Mouse (Mus musculus) MEL (cell line): ENCODE data around the gene Zfp81. TPM values are rescaled to one million over a fixed set of nuclear protein-coding genes. Genes with fewer than 3 reads are reported as not detected.

ENCODE experiments used
- DNase-seq: peaks from one replicate; pipeline ENCODE4 v3.0.0; 2011; ENCODE audit warnings: low read depth, low spot score
- H3K27ac ChIP-seq: 2 replicates; pipeline ENCODE4 v1.5.1; 2012; ENCODE audit warnings: low read depth, mild to moderate bottlenecking, control low read depth, low read length, moderate library complexity; ENCODE audit not compliant: control insufficient read depth
- H3K27me3 ChIP-seq, 2 experiments: fragments of 150-350 bp in 1 of 2; sonication (generic) in 1 of 2; 2 replicates each; pipeline ENCODE4 v1.6.1; 2012; ENCODE audit warnings: low read length in 2 of 2, mild to moderate bottlenecking in 2 of 2, improper control_type of control experiment in 1 of 2, moderate library complexity in 1 of 2; ENCODE audit not compliant: insufficient read depth in 2 of 2, control insufficient read depth in 1 of 2
- H3K36me3 ChIP-seq, 2 experiments: 2 replicates each; pipeline ENCODE4 v1.6.1; 2012 to 2014; ENCODE audit warnings: low read length in 2 of 2, improper control_type of control experiment in 1 of 2, inconsistent platforms in 1 of 2, mild to moderate bottlenecking in 1 of 2; ENCODE audit not compliant: insufficient read depth in 2 of 2, control insufficient read depth in 1 of 2
- H3K4me1 ChIP-seq, 2 experiments: fragments of 150-350 bp in 1 of 2; sonication (generic) in 1 of 2; 2 replicates each; pipeline ENCODE4 v1.6.1; 2012; ENCODE audit warnings: low read length in 2 of 2, improper control_type of control experiment in 1 of 2, mild to moderate bottlenecking in 1 of 2; ENCODE audit not compliant: insufficient read depth in 2 of 2, control insufficient read depth in 1 of 2
- H3K4me3 ChIP-seq, 2 experiments: fragments of 150-350 bp in 1 of 2; sonication (generic) in 1 of 2; 2 replicates each; pipeline ENCODE4 v1.5.1; 2012; ENCODE audit warnings: low read depth in 2 of 2, low read length in 2 of 2, mild to moderate bottlenecking in 2 of 2, moderate library complexity in 2 of 2, control low read depth in 1 of 2, improper control_type of control experiment in 1 of 2; ENCODE audit not compliant: control insufficient read depth in 1 of 2, insufficient read depth in 1 of 2
- H3K79me2 ChIP-seq: 2 replicates; pipeline ENCODE4 v1.6.1; 2012; ENCODE audit warnings: mild to moderate bottlenecking, low read length, moderate library complexity; ENCODE audit not compliant: control insufficient read depth, poor library complexity, insufficient read depth
- H3K9ac ChIP-seq: 2 replicates; pipeline ENCODE4 v1.6.1; 2012; ENCODE audit warnings: low read depth, mild to moderate bottlenecking, control low read depth, low read length, moderate library complexity; ENCODE audit not compliant: control insufficient read depth, poor library complexity, severe bottlenecking
- H3K9me3 ChIP-seq: fragments of 150-350 bp; sonication (generic); replicated peaks from 2 replicates; pipeline ENCODE4 v1.6.1; 2012; ENCODE audit warnings: mild to moderate bottlenecking, low read length, improper control_type of control experiment, moderate library complexity; ENCODE audit not compliant: insufficient read depth
- BHLHE40 ChIP-seq: IDR thresholded peaks from 2 replicates; pipeline ENCODE4 v1.6.1; 2012; ENCODE audit warnings: low read depth, mild to moderate bottlenecking, inconsistent platforms, low read length, improper control_type of control experiment, borderline replicate concordance
- CHD1 ChIP-seq: IDR thresholded peaks from 2 replicates; pipeline ENCODE4 v1.6.1; 2012; ENCODE audit warnings: low read depth, mild to moderate bottlenecking, inconsistent platforms, low read length, improper control_type of control experiment
- CHD2 ChIP-seq: IDR thresholded peaks from 2 replicates; pipeline ENCODE4 v1.6.1; 2011; ENCODE audit warnings: low read length, improper control_type of control experiment
- CTCF ChIP-seq, 3 experiments: IDR thresholded peaks in 2 of 3; conservative IDR thresholded peaks in 1 of 3; 2 replicates each; pipeline ENCODE4 v1.5.1; 2011 to 2012; ENCODE audit warnings: low read length in 3 of 3, low read depth in 2 of 3, mild to moderate bottlenecking in 2 of 3, improper control_type of control experiment in 1 of 3, inconsistent platforms in 1 of 3, mixed read lengths in 1 of 3, moderate library complexity in 1 of 3; ENCODE audit not compliant: control insufficient read depth in 1 of 3, insufficient read depth in 1 of 3, poor library complexity in 1 of 3, severe bottlenecking in 1 of 3
- ELF1 ChIP-seq: IDR thresholded peaks from 2 replicates; pipeline ENCODE4 v1.6.1; 2014; ENCODE audit warnings: low read depth, mild to moderate bottlenecking, inconsistent platforms, low read length, improper control_type of control experiment, moderate library complexity
- EP300 ChIP-seq, 2 experiments: IDR thresholded peaks; 2 replicates each; pipeline ENCODE4 v1.6.1; 2011; ENCODE audit warnings: improper control_type of control experiment in 2 of 2, low read length in 2 of 2, low read depth in 1 of 2, mild to moderate bottlenecking in 1 of 2
- ETS1 ChIP-seq: IDR thresholded peaks from 2 replicates; pipeline ENCODE4 v1.6.1; 2012; ENCODE audit warnings: low read depth, mild to moderate bottlenecking, inconsistent platforms, low read length, improper control_type of control experiment, moderate library complexity
- GATA1 ChIP-seq: IDR thresholded peaks from 2 replicates; pipeline ENCODE4 v1.6.1; 2011; ENCODE audit warnings: low read depth, low read length, improper control_type of control experiment
- HCFC1 ChIP-seq: IDR thresholded peaks from 2 replicates; pipeline ENCODE4 v1.6.1; 2012; ENCODE audit warnings: low read depth, mild to moderate bottlenecking, inconsistent platforms, low read length, improper control_type of control experiment, moderate library complexity
- MAFK ChIP-seq: IDR thresholded peaks from 2 replicates; pipeline ENCODE4 v1.6.1; 2011; ENCODE audit warnings: low read depth, mild to moderate bottlenecking, low read length, improper control_type of control experiment, borderline replicate concordance
- MAX ChIP-seq: IDR thresholded peaks from 2 replicates; pipeline ENCODE4 v1.6.1; 2011; ENCODE audit warnings: low read length, improper control_type of control experiment
- MAZ ChIP-seq: IDR thresholded peaks from 2 replicates; pipeline ENCODE4 v1.6.1; 2012; ENCODE audit warnings: low read depth, mild to moderate bottlenecking, inconsistent platforms, low read length, improper control_type of control experiment
- MXI1 ChIP-seq: IDR thresholded peaks from 2 replicates; pipeline ENCODE4 v1.6.1; 2011; ENCODE audit warnings: mild to moderate bottlenecking, low read depth, low read length, improper control_type of control experiment
- MYB ChIP-seq: IDR thresholded peaks from 2 replicates; pipeline ENCODE4 v1.6.1; 2011; ENCODE audit warnings: mild to moderate bottlenecking, low read depth, low read length, improper control_type of control experiment
- MYC ChIP-seq: IDR thresholded peaks from 2 replicates; pipeline ENCODE4 v1.6.1; 2011; ENCODE audit warnings: low read depth, mild to moderate bottlenecking, low read length, improper control_type of control experiment, moderate library complexity
- POLR2A ChIP-seq, 2 experiments: IDR thresholded peaks; 2 replicates each; pipeline ENCODE4 v1.6.1; 2011 to 2012; ENCODE audit warnings: low read length in 2 of 2, mild to moderate bottlenecking in 2 of 2, control low read depth in 1 of 2, improper control_type of control experiment in 1 of 2, low read depth in 1 of 2, moderate library complexity in 1 of 2; ENCODE audit not compliant: control insufficient read depth in 1 of 2, insufficient read depth in 1 of 2, poor library complexity in 1 of 2
- RCOR1 ChIP-seq: IDR thresholded peaks from 2 replicates; pipeline ENCODE4 v1.6.1; 2012; ENCODE audit warnings: low read depth, mild to moderate bottlenecking, inconsistent platforms, low read length, improper control_type of control experiment
- TAL1 ChIP-seq: IDR thresholded peaks from 2 replicates; pipeline ENCODE4 v1.6.1; 2012; ENCODE audit warnings: mild to moderate bottlenecking, inconsistent platforms, low read length, moderate library complexity, mixed read lengths
- TCF12 ChIP-seq: IDR thresholded peaks from 2 replicates; pipeline ENCODE4 v1.6.1; 2014; ENCODE audit warnings: low read depth, mild to moderate bottlenecking, inconsistent platforms, low read length, improper control_type of control experiment, moderate library complexity
- UBTF ChIP-seq: IDR thresholded peaks from 2 replicates; pipeline ENCODE4 v1.6.1; 2012; ENCODE audit warnings: low read depth, mild to moderate bottlenecking, inconsistent platforms, low read length, improper control_type of control experiment, moderate library complexity, borderline replicate concordance; ENCODE audit not compliant: insufficient read depth
- ZC3H11A ChIP-seq: IDR thresholded peaks from 2 replicates; pipeline ENCODE4 v1.6.1; 2012; ENCODE audit warnings: low read depth, mild to moderate bottlenecking, inconsistent platforms, low read length, improper control_type of control experiment
- ZKSCAN1 ChIP-seq: IDR thresholded peaks from 2 replicates; pipeline ENCODE4 v1.6.1; 2012; ENCODE audit warnings: low read depth, mild to moderate bottlenecking, inconsistent platforms, low read length, improper control_type of control experiment, moderate library complexity
- ZNF384 ChIP-seq: IDR thresholded peaks from 2 replicates; pipeline ENCODE4 v1.6.1; 2012; ENCODE audit warnings: low read depth, mild to moderate bottlenecking, inconsistent platforms, low read length, improper control_type of control experiment
- polyA plus RNA-seq, 2 experiments: library from polyadenylated mRNA; stranded (reverse) in 1 of 2; unstranded in 1 of 2; fragments of >175 nt in 1 of 2; fragments of >200 nt in 1 of 2; gene quantifications; 2 replicates each; pipeline versions ENCODE4 v1.2.1 to v1.2.4; 2012; ENCODE audit warnings: low replicate concordance in 2 of 2, low read depth in 1 of 2; ENCODE audit not compliant: insufficient read length in 2 of 2, insufficient read depth in 1 of 2, missing spikeins in 1 of 2
- total RNA-seq: library from RNA; depleted of rRNA; stranded (reverse); fragments of 300-350 nt; gene quantifications from 2 replicates; pipeline ENCODE4 v1.2.3, GENCODE M21; 2012

Gene Zfp81
- total and polyA plus RNA-seq, 3 experiments, result 5.2 to 8.4 TPM; not detected in 1

DNA sequence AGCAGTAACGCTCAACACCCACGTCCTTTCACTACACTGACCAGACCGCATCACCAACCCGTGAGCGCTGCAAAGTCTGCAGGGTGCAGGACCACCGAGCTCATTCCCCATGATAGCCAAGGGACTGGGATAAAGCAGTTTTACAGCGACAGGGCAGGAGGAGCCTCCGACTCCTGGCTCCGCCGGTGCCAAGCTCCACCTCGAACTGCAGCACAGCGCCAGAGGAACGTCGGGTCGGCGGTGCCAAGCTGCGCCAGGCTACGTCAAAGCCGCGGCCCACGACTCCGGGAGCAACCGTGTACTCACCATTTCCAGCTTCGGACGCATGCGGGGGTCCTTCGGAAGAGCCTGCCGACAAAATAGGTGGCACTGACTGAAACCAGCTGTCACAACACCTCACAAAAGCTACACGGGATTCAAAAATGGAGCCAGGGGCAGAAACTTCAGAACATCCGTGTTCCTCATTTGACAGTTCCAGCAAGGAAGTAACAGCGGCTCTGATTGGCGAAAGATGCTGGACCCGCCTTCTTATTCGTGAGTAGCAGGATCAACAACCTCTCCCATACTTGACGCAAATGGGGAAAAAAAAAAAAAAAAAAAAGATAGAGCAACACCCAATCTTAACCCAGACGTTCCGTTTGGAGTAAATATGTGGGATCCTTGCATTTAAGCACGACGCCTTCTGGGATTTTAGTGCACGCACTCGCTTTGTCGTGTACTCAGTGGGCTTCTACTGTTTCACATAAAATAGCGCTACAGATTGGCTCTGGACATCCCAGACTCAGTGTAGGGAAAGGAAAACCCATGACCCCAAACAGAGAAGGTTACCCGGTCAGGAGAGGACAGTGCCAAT is 35.7 kb upstream of the Zfp81 start, which contains the start of gene Zfp101 (continued):
- TF ChIP-seq MYB (no peak), RCOR1 (no peak), EP300 (IDR thresholded peaks at IDR 0.05; ENCODE audit: low read depth in 1 of 2, low read length in 2 of 2) (no peak), MAFK (no peak), CTCF (IDR thresholded peaks at IDR 0.05 in 2 of 3, conservative IDR thresholded peaks at IDR 0.05 in 1 of 3; ENCODE audit: control insufficient read depth in 1 of 3, insufficient read depth in 1 of 3, low read depth in 2 of 3, low read length in 3 of 3, poor library complexity in 1 of 3, severe bottlenecking in 1 of 3) (no peak), ZKSCAN1 (peak; percentile 76; the same call in 1 of the 2 replicates), MAZ (no peak), MAX (peak; percentile 56; the same call in 1 of the 2 replicates), TCF12 (0 out of 2 replicates have a peak, but pooled peaks have one; percentile 36), CHD2 (peak; percentile 77; the same call in 1 of the 2 replicates), ELF1 (peak; percentile 66), ETS1 (peak; percentile 38; the same call in 1 of the 2 replicates), TAL1 (no peak)

DNA sequence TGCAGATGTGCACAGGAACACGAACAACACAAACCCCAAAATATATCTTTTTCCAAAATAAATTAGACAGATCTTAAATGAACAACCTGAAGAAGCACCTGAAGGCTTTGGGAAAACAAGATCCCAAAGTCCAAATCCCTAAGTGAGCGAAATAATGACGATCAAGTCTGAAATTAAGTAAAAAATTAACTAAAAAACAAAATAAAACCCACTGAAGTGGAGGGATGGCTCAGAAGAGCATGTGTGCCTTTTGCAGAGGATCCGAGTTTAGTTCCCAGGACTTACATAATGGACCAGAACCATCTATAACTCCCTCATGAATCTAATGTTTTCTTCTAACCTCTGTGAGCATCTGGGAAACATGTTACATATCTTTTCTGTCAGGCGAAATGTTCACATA is 33.6 kb upstream of the Zfp81 start:
- no peak overlapping the region for H3K4me3 ChIP-seq
- peaks cover 0 to 9% of the 10 kb centered on the region in 2 experiments; a peak in 2 of 4 replicates for H3K4me1 ChIP-seq
- no peaks in the 10 kb centered on the region for H3K27me3 ChIP-seq
- H3K9me3 ChIP-seq, result no peaks in the 10 kb centered on the region
- H3K79me2 ChIP-seq, result peaks cover 30% of the 10 kb centered on the region
- H3K9ac ChIP-seq, result no peak overlapping the region
- no peak for TF ChIP-seq BHLHE40
- no peak for TF ChIP-seq TCF12
- no peak for TF ChIP-seq ELF1
- no peak for TF ChIP-seq ETS1
- no peak for TF ChIP-seq ZC3H11A
- TF ChIP-seq MYC, result no peak
- no peak for TF ChIP-seq HCFC1
- TF ChIP-seq POLR2A (IDR thresholded peaks at IDR 0.05; ENCODE audit: control insufficient read depth in 1 of 2, insufficient read depth in 1 of 2, low read depth in 1 of 2, low read length in 2 of 2, poor library complexity in 1 of 2), result no peak
- TF ChIP-seq MAFK, result no peak
- no peak for TF ChIP-seq GATA1
- TF ChIP-seq CHD1, result no peak
- TF ChIP-seq RCOR1, result no peak
- no peak for TF ChIP-seq UBTF
- no peak for TF ChIP-seq MXI1
- no peak for TF ChIP-seq ZNF384
- no peak for TF ChIP-seq TAL1
- DNase-seq, result no peak
- no peak overlapping the region for H3K27ac ChIP-seq
- H3K36me3 ChIP-seq, result peaks cover 0 to 6% of the 10 kb centered on the region in 2 experiments; a peak in 2 of 4 replicates
